Mouse (Mus musculus) left cerebral cortex, postnatal 10 days (tissue): ENCODE data around the gene Zfc3h1. TPM values are rescaled to one million over a fixed set of nuclear protein-coding genes. Genes with fewer than 3 reads are reported as not detected.

ENCODE experiments used
- DNase-seq, 2 experiments: peaks; one replicate each; pipeline ENCODE4 v3.0.0; 2021 to 2022; ENCODE audit warnings: low spot score in 2 of 2, mixed read lengths in 1 of 2; ENCODE audit errors: extremely low spot score in 1 of 2
- intact Hi-C: fragments of 180-260 bp; cut with DNase I; formaldehyde crosslinking; loops from one replicate; pipeline ENCODE4 v1.15.1; 2025
- total RNA-seq, 2 experiments: library from RNA; stranded (reverse); gene quantifications; 2 replicates each; pipeline ENCODE4 v1.2.3; 2021

Zfc3h1 gene
- total RNA-seq, 2 experiments from 2014 or later, result 49.4 to 49.8 TPM

GRCm38 (mm10) chr10:115469040-115469439 is 84.3 kb downstream of the Zfc3h1 start:
- DNase-seq, result no peak
- intact Hi-C loops, result no loop called here

DNA sequence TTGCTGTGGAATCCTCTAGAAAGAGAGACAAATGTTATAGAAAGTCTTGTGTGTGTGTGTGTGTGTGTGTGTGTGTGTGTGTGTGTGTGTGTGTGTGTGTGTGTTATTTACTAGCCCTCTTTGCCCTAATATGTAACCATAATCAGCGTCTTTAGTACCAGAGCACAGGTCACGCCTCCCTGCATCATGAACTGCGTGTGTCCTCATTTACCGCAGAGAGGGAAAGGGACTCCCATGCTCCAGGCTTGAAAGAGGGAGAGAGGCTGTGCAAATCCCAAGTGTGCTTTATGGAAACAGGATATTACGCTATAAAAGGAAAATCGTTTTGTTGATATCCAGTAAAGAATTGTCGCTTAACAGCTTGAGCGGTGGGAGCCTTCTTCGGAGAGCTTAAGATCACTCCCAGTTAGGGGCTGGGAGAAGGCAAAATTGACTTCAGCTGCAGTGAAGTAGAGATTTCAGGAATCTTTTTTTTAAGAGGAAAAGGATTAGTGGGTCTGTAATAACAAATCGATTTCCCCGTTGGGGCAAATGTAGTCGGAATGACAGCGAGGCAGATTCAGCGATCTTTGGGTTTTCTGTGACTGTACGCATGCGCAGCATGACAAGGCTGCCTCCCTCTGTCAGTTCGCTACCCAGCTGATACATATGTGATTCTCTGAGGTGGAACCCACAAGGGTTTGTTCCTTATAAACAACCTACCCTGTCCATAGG is 86.0 kb downstream of the Zfc3h1 start:
- DNase-seq, result no peak
- intact Hi-C loops, result no loop called here

DNA sequence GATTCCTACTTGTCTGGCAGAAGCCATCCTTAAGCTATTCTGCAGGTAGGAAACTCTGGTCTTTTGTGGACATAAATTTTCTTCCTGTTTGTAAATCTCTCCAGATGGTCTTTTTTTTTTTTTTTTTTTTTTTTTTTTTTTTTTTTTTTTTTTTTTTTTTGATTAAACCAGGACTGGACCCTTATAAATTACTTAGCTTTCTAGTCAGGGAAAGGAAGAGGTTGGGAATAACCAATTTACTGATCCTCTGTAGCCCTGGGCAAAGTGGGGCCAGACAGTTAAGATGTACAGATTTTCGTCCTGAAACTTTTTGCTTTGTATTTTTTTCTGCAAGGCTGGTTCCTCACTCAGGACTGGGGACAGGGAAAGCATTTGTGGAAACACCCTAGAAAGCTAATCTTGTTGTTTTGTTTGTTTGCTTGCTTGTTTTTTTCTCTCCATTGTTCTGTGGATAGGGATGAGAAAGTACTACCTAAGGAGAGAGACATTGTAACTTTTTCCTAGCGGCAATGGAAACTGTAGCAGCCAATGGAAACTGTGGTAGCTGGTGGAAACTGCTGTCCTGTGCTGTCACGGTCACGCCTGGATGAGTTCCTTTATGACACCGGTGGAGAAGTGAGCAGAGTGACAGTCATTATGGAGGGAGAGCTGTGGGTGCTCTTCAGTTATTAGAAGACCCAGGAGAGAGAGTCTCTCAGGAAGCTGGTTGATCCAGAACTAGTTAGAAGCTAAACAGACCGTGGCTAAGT is 88.6 kb downstream of the Zfc3h1 start:
- intact Hi-C loops, result no loop called here
- DNase-seq, result no peak

GRCm38 (mm10) chr10:115475000-115475550 is 90.3 kb downstream of the Zfc3h1 start:
- no peak for DNase-seq
- intact Hi-C loops, result no loop called here

- intact Hi-C loops, result no loop called here
- no peak for DNase-seq
Observed at GRCm38 (mm10) chr10:115476506-115476905, 91.7 kb downstream of the Zfc3h1 start.

DNA sequence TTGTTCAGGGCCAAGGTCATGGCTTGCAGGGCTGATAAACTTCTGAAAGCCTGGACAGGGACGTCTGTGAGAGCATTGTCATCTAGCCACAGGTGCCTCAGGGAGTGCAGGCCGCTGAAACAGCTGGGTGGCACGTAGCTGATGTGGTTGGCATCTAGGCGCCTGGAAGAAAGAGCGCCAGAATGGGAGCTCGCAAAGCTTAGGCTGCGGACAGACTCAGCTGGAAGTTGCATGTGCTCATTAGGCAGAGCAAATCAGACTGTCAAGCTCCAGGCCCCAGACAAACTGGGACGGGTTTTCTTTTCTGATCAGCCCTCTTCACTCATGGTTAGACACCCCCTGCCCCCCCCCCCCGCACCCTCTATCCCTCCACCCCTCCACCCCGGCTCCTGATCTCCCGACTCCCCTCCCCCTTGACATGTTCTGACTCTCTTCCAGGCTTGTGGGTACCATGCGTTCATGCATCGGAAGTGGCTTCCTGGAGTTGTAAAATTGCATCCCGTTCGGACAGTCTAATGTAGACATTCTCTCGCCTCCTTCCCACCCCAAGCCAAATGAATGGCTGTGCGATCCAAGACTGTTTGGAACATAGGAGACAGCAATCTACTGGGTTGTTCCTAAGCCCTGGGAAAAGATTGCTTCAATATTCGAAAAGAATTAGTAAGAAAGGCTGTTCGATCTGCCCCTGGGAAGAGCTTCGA is 93.8 kb downstream of the Zfc3h1 start:
- DNase-seq, result no peak
- intact Hi-C loops, result no loop called here

Other genes with a start within 250 kb of the Zfc3h1 start
- gene Tph2, start 199.9 kb upstream of the Zfc3h1 start, total RNA-seq, result 1 to 10 TPM; 1.3 to 1.4 TPM
- 10 to 100 TPM; 35.4 to 43.9 TPM for gene Tbc1d15, start 133.5 kb upstream of the Zfc3h1 start, total RNA-seq
- gene Rab21, start 69.4 kb upstream of the Zfc3h1 start, total RNA-seq, result 10 to 100 TPM; 43.7 to 46.2 TPM
- 10 to 100 TPM; 54.4 to 59.6 TPM for gene Tmem19, start 22.5 kb upstream of the Zfc3h1 start, total RNA-seq
- 10 to 100 TPM; 11.8 TPM for gene Thap2, start 516 bp upstream of the Zfc3h1 start, total RNA-seq
- under 1 TPM; 0.34 to 0.61 TPM for gene A930009A15Rik, start 185.0 kb downstream of the Zfc3h1 start, total RNA-seq
- gene Lgr5, start 202.8 kb downstream of the Zfc3h1 start, total RNA-seq, result 1 to 10 TPM; 2.0 to 2.5 TPM